Mouse (Mus musculus) small intestine, adult 2 months (tissue): ENCODE measurements around the gene Pawr.

Source experiments
- CTCF ChIP-seq: fragments of 200-500 bp; IDR thresholded peaks from 2 replicates; pipeline ENCODE4 v1.5.1; 2012; ENCODE audit warnings: low read depth, mild to moderate bottlenecking, control low read depth, inconsistent platforms, low read length, moderate library complexity, mixed read lengths; ENCODE audit not compliant: insufficient replicate concordance, insufficient read length; ENCODE audit errors: extremely low read depth
- POLR2A ChIP-seq: fragments of 200-500 bp; IDR thresholded peaks from 2 replicates; pipeline ENCODE4 v1.6.1; 2012; ENCODE audit warnings: low read depth, mild to moderate bottlenecking, control low read depth, inconsistent platforms, low read length, moderate library complexity

DNA sequence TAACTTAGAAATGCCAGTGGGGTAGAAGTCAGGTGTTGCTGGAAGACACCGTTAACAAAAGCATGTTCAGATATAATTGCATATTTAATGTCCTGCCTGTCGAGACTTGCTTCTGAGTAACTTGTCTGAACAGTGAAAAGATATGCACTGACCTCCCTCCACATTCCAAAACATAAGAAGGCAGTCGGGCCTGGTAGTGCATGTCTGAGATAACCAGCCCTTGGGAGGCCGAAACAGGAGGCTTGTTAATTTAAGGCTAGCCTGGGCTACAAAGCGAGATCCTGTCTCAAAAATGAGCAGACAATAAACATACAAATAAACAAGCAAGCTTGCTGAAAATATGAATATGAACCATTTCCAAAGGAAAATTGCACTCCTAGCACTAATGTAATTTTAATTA, 46.6 kb downstream of the Pawr start:
- TF ChIP-seq CTCF (no peak), POLR2A (no peak)
